Mouse (Mus musculus): ENCODE data around the gene Tnk1.

Gene Tnk1

DNA sequence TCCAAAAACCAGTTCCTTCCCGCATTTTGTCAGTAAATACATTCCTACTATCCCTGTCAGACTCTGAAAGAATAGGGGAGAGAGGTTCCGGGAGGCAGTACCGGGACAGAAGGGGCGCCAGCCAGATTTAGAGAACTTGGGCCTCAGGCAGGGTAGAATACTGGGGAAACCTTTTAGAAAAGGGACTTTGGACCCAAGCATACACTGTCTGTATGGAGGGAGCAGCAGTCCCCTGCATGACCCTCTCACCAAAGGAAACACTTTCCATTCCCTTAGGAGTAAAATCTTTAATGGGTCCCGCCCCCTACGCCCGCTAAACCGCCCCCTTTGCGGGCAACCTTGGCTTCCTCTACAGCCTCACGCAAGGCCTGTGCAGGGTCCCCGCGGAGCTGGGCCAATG is 55.2 kb downstream of the Tnk1 start:
- no peak for DNase-seq (ENCODE audit: low read depth, low spot score)

DNA sequence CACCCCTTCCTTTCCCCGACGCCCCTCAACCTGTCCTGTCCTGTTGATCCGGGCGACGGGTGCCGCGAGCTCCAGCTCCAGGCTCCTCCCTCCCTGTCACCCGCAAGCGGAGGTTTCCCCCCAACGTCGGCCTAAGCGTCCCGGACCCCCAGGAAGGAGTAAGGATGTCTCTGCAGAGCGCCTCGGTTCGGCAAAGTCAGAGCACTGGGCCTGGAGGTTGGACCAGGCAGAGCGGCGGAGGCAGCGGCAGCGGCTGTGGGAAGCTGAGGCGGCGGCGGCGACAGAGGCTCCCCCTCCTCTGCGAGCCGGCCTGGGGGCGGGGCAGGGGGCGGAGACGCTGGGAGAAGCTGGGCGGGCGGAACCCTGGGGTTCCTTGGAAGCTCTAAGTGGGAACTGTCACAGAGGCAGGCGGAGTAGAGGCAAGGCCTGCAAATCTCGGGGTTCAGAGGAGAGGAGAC is 55.9 kb downstream of the Tnk1 start:
- DNase-seq (ENCODE audit: low read depth, low spot score), result no peak

DNA sequence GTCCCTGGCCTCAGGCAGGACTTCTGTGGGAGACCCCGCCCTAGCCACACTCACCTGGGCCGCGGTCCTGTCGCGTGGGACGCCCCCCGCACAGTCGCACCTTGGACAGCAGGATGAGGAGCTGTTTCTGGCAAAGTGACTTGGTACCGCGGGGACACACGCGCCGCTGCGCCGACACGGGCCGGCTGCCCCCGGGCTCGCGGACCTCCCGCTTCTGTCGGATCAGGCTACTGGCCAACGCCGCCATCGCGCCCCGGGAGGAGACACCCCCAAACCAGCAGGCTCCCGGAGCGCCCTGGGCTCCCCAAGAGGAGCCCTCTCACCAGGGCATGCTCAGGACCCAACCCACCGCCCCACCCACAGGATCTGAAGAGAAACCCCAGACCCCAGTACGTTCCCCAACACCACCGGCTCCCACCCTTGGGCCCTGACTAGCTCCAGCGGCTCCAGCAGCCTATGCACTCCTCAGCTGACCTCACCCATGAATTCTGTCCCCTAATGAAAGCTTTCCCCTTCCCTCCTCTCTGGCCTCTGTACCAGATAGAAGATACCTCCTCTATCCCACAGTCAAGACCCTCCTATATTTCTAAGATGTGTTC is 57.1 kb downstream of the Tnk1 start, which contains the start of gene Fgf11:
Gene Fgf11, minus strand, starts transcription at position 479 of the 599 bp plus-strand sequence.
- no peak for DNase-seq (ENCODE audit: low read depth, low spot score)
